Mouse (Mus musculus) bone marrow macrophage, adult 2 months (primary cell): ENCODE data around the gene Pfkm.

Experiments
- CTCF ChIP-seq: IDR thresholded peaks from 2 replicates; pipeline ENCODE4 v1.5.1; 2012; ENCODE audit warnings: low read depth, mild to moderate bottlenecking, low read length, moderate library complexity
- POLR2A ChIP-seq: IDR thresholded peaks from 2 replicates; pipeline ENCODE4 v1.6.1; 2012; ENCODE audit warnings: mild to moderate bottlenecking, low read depth, low read length, borderline replicate concordance

DNA sequence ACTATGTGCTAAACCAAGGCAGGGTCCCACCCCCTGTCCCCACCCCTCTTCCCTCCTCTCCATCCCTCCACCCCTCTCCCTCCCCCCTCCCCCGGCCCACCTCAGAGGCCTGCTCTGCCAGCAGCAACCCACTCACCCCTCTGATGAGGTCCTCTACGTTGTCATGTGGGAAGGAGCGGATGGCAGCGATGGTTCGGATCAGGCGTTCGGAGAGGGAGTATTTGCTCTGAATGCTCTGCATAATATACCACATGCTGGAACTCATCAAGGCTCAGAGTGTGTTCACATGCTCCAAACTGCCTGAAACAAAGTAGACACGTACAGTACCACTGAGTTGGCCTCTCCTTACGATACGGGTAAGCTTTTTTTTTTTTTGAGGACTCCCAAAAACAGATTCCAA, 50.1 kb downstream of the Pfkm start:
- no peak for TF ChIP-seq POLR2A
- TF ChIP-seq CTCF, result no peak
